Mouse (Mus musculus) lung, postnatal 14 days (tissue): ENCODE data around the gene Btg4.
A peak's percentile ranks its signal among the peaks of the same experiment; 100 is the strongest.

Source experiments
- DNase-seq: peaks from one replicate; pipeline ENCODE4 v3.0.0; 2021

Gene Btg4

DNA sequence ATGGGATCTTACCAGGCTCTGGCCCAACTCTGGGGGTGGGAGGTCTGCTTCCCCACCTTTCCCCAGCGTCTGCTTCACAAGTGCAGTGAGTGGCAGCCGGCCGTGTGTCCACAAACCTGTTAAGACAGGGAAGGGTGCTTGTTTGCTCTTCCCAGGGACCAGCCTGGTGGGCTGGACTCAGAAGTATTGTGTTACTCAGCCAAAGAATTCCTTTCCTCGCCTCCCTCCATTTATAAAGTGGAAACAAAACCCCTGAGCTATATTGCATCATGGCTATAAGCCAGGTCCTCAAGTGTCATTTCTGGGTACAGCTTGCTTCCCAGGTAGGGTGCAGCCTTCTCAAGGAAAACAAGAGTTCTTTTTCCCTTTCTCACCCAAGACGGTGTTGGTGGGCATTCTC lies 108.0 kb downstream of the Btg4 start:
- peak; percentile 49 for DNase-seq

DNA sequence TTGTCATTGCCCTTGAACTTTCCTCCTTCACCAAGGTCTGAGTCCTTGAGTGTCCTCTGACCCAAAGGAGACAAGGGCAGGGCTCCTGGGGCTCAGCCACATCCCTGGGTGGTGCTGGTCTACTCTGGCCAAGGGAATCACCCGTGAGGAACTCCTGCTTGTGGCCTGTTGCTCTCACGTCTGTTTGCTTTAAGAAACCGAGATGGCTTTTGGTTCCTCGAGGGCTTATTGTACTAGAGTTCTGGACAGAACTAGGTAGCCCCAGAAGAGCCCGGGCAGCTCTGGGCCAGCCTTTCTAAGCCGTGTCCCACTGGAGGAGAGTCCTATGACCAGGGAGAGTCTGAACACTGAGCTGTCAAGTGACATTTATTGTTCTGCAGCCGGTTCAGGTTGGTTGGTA lies 108.4 kb downstream of the Btg4 start:
- DNase-seq, result no peak
